Mouse (Mus musculus) hindbrain, embryonic 10.5 days (tissue): ENCODE measurements at regions not wholly inside any gene's neighbourhood (a gene's known extent, or its start where the extent isn't known, plus 50 kb on each side); places are given as distances from the start of the nearest gene placed in this dataset.
"Not testable (repeated sequence)": the region's sequence is repeated elsewhere in the genome, so short reads cannot be mapped to it uniquely, and the experiment has no call there.

ENCODE experiments used
- DNase-seq: peaks from one replicate; pipeline ENCODE4 v3.0.0-alpha.2; 2017; ENCODE audit warnings: low spot score
- H3K27ac ChIP-seq: fragments of 300-500 bp; sonication (generic); 2 replicates; pipeline ENCODE4 v1.5.1; 2016; ENCODE audit warnings: mild to moderate bottlenecking, moderate library complexity
- H3K27me3 ChIP-seq: fragments of 300-500 bp; sonication (generic); 2 replicates; pipeline ENCODE4 v1.6.1; 2016; ENCODE audit warnings: mild to moderate bottlenecking; ENCODE audit not compliant: poor library complexity, insufficient read depth, severe bottlenecking
- H3K36me3 ChIP-seq: fragments of 300-500 bp; sonication (generic); 2 replicates; pipeline ENCODE4 v1.6.1; 2016; ENCODE audit warnings: mild to moderate bottlenecking, moderate library complexity
- H3K4me1 ChIP-seq: fragments of 300-500 bp; sonication (generic); replicated peaks from 2 replicates; pipeline ENCODE4 v1.6.1; 2016; ENCODE audit warnings: mild to moderate bottlenecking
- H3K4me3 ChIP-seq: fragments of 300-500 bp; sonication (generic); 2 replicates; pipeline ENCODE4 v1.5.1; 2016; ENCODE audit warnings: mild to moderate bottlenecking, moderate library complexity
- H3K9me3 ChIP-seq: fragments of 300-500 bp; sonication (generic); 2 replicates; pipeline ENCODE4 v1.6.1; 2016; ENCODE audit warnings: mild to moderate bottlenecking, moderate library complexity
- WGBS: fragments of 180-500 bp; shearing (Covaris S2); methylation state at CpG from one replicate; pipeline ENCODE4 v1.1.7; 2016; 5-methylcytosine and 5-hydroxymethylcytosine counted together

GRCm38 (mm10) chr3:9082061-9082460 is 527.8 kb downstream of the Zfp704 start:
- DNase-seq, result no peak
- Histone ChIP-seq H3K9me3 (no peaks in the 10 kb centered on the region), H3K4me1 (no peaks in the 10 kb centered on the region), H3K27ac (no peak overlapping the region), H3K4me3 (no peak overlapping the region), H3K36me3 (no peaks in the 10 kb centered on the region), H3K27me3 (no peaks in the 10 kb centered on the region)
- 77% methylated on average over 7 of the region's 7 CpGs for WGBS

- Histone ChIP-seq H3K27me3 (no peaks in the 10 kb centered on the region), H3K36me3 (no peaks in the 10 kb centered on the region), H3K4me1 (no peaks in the 10 kb centered on the region), H3K4me3 (no peak overlapping the region), H3K27ac (no peak overlapping the region), H3K9me3 (no peaks in the 10 kb centered on the region)
- WGBS, result 82% methylated on average over 2 of the region's 2 CpGs
- DNase-seq, result no peak
Observed at GRCm38 (mm10) chr3:9078201-9078600, 531.7 kb downstream of the Zfp704 start.

- Histone ChIP-seq H3K4me1 (no peaks in the 10 kb centered on the region), H3K36me3 (no peaks in the 10 kb centered on the region), H3K27ac (no peak overlapping the region), H3K4me3 (no peak overlapping the region), H3K9me3 (no peaks in the 10 kb centered on the region), H3K27me3 (no peaks in the 10 kb centered on the region)
- DNase-seq, result peak; percentile 60
- 21% methylated on average over 3 of the region's 3 CpGs for WGBS
Observed at GRCm38 (mm10) chr3:9076696-9077095, 533.2 kb downstream of the Zfp704 start.

- not testable (repeated sequence) for H3K36me3 ChIP-seq, H3K9me3 ChIP-seq, H3K4me1 ChIP-seq, DNase-seq, H3K27ac ChIP-seq, H3K4me3 ChIP-seq, H3K27me3 ChIP-seq
- WGBS, result 93% methylated on average over 13 of the region's 13 CpGs
Observed at GRCm38 (mm10) chr3:9072471-9072870, 537.4 kb downstream of the Zfp704 start.

GRCm38 (mm10) chr3:9067048-9067447 is 542.8 kb downstream of the Zfp704 start:
- no peaks in the 10 kb centered on the region for H3K9me3 ChIP-seq
- H3K4me3 ChIP-seq, result no peak overlapping the region
- no peaks in the 10 kb centered on the region for H3K36me3 ChIP-seq
- H3K27ac ChIP-seq, result no peak overlapping the region
- H3K27me3 ChIP-seq, result no peaks in the 10 kb centered on the region; the same call in 1 of the 2 replicates
- H3K4me1 ChIP-seq, result no peaks in the 10 kb centered on the region
- WGBS, result 3% methylated on average over 12 of the region's 12 CpGs
- peak; percentile 80 for DNase-seq

GRCm38 (mm10) chr3:9066374-9066773 is 543.5 kb downstream of the Zfp704 start:
- no peaks in the 10 kb centered on the region for H3K9me3 ChIP-seq
- no peaks in the 10 kb centered on the region for H3K4me1 ChIP-seq
- no peak overlapping the region for H3K27ac ChIP-seq
- H3K36me3 ChIP-seq, result no peaks in the 10 kb centered on the region
- no peak overlapping the region for H3K4me3 ChIP-seq
- no peak for DNase-seq
- no peaks in the 10 kb centered on the region; the same call in 1 of the 2 replicates for H3K27me3 ChIP-seq
- WGBS, result 80% methylated on average over 5 of the region's 5 CpGs

GRCm38 (mm10) chr3:9065892-9066291 is 544.0 kb downstream of the Zfp704 start:
- Histone ChIP-seq H3K27me3 (no peaks in the 10 kb centered on the region; the same call in 1 of the 2 replicates), H3K4me1 (no peaks in the 10 kb centered on the region), H3K9me3 (no peaks in the 10 kb centered on the region), H3K36me3 (no peaks in the 10 kb centered on the region), H3K27ac (no peak overlapping the region), H3K4me3 (no peak overlapping the region)
- WGBS, result 77% methylated on average over 5 of the region's 5 CpGs
- DNase-seq, result no peak

- no peaks in the 10 kb centered on the region for H3K36me3 ChIP-seq
- no peaks in the 10 kb centered on the region for H3K9me3 ChIP-seq
- no peaks in the 10 kb centered on the region for H3K4me1 ChIP-seq
- peak; percentile 65 for DNase-seq
- no peak overlapping the region for H3K27ac ChIP-seq
- no peak overlapping the region for H3K4me3 ChIP-seq
- 45% methylated on average over 15 of the region's 15 CpGs for WGBS
- no peaks in the 10 kb centered on the region; the same call in 1 of the 2 replicates for H3K27me3 ChIP-seq
Observed at GRCm38 (mm10) chr3:9064266-9065031, 545.4 kb downstream of the Zfp704 start.

GRCm38 (mm10) chr3:9063662-9064061 is 546.2 kb downstream of the Zfp704 start:
- no peak for DNase-seq
- no peak overlapping the region for H3K27ac ChIP-seq
- H3K36me3 ChIP-seq, result no peaks in the 10 kb centered on the region
- H3K4me1 ChIP-seq, result no peaks in the 10 kb centered on the region
- no peak overlapping the region for H3K4me3 ChIP-seq
- H3K9me3 ChIP-seq, result no peaks in the 10 kb centered on the region
- 77% methylated on average over 5 of the region's 5 CpGs for WGBS
- no peaks in the 10 kb centered on the region; the same call in 1 of the 2 replicates for H3K27me3 ChIP-seq

GRCm38 (mm10) chr3:9061396-9061795 is 548.5 kb downstream of the Zfp704 start:
- Histone ChIP-seq H3K27ac (no peak overlapping the region), H3K4me3 (no peak overlapping the region), H3K36me3 (no peaks in the 10 kb centered on the region), H3K9me3 (no peaks in the 10 kb centered on the region), H3K27me3 (no peaks in the 10 kb centered on the region), H3K4me1 (no peaks in the 10 kb centered on the region)
- 84% methylated on average over 2 of the region's 2 CpGs for WGBS
- DNase-seq, result no peak

GRCm38 (mm10) chr3:9057703-9058102 is 552.2 kb downstream of the Zfp704 start:
- not testable (repeated sequence) for H3K9me3 ChIP-seq, H3K27ac ChIP-seq, H3K4me3 ChIP-seq, H3K36me3 ChIP-seq, H3K27me3 ChIP-seq, H3K4me1 ChIP-seq, DNase-seq
- 63% methylated on average over 3 of the region's 3 CpGs for WGBS

GRCm38 (mm10) chr3:9056846-9057245 is 553.0 kb downstream of the Zfp704 start:
- no peak for DNase-seq
- 82% methylated on average over 6 of the region's 6 CpGs for WGBS

GRCm38 (mm10) chr3:9055780-9056179 is 554.1 kb downstream of the Zfp704 start:
- Histone ChIP-seq H3K27ac (no peak overlapping the region), H3K27me3 (no peaks in the 10 kb centered on the region), H3K4me3 (no peak overlapping the region), H3K36me3 (no peaks in the 10 kb centered on the region), H3K4me1 (peaks cover 7% of the 10 kb centered on the region; the same call in 1 of the 2 replicates), H3K9me3 (no peaks in the 10 kb centered on the region)
- DNase-seq, result no peak
- 89% methylated on average over 6 of the region's 6 CpGs for WGBS

More at GRCm38 (mm10) chr3:9056846-9057245, 553.0 kb downstream of the Zfp704 start:
- H3K4me1 ChIP-seq, result peaks cover 7% of the 10 kb centered on the region; the same call in 1 of the 2 replicates
- H3K9me3 ChIP-seq, result no peaks in the 10 kb centered on the region
- no peaks in the 10 kb centered on the region for H3K36me3 ChIP-seq
- H3K4me3 ChIP-seq, result no peak overlapping the region
- no peak overlapping the region for H3K27ac ChIP-seq
- no peaks in the 10 kb centered on the region for H3K27me3 ChIP-seq
